Mouse (Mus musculus) lung, postnatal 25 days (tissue): Measurements from ENCODE around the gene Il15.

ENCODE experiments used
- DNase-seq: peaks from one replicate; pipeline ENCODE4 v3.0.0; 2022; ENCODE audit warnings: low spot score

Il15 gene

DNA sequence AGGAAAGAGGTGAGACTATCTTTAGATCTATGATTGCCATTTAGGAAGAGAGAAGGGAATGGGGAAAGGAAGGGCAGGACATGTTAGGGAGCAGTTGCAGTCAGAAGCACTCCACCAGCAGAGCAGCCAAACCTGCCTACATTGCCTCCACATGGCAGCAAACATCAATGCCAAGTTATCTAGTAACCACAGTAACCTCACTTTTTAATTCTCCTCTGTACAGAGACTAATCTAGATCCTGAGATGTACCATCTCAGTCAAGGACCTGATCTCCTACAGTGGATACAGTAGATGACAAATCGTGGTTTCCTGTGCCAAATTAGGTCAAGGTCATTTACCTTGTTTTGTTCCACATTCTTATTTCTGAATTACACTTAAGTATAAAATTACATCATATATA is 42.0 kb downstream of the Il15 start:
- no peak for DNase-seq

DNA sequence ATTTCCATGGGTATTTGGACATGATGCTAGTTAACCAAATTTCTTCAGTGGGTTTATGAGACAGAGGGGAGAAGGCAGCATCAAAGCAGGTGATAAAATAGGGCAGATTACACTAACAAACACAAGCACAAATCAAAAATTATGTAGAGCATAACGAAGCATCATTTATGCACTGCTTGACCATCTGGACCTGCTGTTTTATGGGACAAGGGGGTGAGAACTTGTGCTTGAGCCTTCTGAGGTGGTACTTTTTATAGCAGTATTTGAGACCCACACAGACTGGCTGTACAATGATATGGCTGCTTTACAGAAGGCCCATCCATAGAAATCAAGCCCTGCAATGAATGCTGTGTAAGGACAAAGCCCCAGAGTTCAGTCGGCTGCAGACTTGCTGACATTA is 46.9 kb downstream of the Il15 start:
- DNase-seq, result no peak

DNA sequence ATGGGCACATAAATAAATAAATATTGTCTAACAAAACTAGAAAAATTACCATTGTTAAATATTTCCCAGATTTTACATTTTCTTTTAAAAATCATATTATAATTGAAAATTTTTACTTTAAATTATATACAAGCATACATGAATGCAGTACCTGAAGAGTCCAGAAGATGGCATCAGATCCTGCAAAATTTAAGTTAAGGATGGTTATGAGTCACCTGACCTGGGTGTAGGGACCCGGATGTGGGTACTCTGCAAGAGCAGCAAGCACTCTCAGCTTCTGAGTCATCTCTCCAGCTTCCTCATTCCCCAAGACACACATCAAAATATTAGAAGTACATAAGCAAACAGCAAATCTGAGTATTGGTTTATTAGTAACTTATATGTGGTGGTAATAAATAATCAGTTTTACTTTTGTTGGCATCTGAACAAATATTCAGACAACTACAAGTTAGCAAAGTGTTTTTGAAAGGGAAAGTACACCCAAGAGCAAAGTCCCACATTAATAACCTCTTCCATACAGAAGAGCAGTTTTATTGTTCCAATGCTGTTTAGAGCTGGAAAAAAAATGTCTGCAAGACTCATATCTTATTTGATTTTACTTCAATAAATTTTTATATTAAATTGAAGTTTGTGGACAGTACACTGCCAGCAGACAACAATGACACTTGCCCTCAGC is 51.6 kb downstream of the Il15 start:
- peak; percentile 20 for DNase-seq

DNA sequence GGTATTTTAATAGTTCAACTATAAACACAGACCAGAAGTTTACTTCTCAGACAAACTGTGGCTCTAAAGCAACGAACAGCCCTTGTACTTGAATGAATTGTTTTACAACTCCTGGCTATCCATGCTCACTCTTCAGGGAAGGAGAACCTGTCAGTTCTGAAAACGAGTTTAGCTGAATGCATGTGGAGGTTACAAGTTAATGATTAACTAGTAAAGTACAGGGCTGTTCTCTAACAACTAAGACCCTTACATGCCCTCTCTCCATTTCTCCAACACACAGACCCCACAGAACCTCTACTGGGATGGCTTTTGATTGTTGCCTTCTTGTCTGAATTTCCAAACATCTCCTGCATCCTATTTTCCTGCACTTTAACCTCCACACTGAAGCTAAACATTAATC is 53.7 kb downstream of the Il15 start:
- no peak for DNase-seq

DNA sequence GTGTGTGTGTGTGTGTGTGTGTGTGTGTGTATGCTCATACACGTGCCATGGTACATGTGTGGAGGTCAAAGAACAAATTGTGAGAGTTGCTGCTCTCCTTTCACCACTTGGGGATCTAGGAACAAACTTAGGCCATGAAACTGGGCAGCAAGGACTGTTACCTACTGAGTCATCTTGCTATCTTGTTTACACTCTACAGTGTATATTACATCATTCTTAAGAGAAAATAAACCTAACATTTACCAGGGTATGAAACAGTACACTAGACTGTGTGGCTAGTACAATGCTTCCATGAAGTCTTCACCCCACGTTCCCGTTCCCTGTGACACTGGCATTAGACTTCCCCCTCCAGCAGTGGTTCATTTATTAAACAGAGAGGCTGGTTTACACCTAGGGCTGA is 56.5 kb downstream of the Il15 start:
- DNase-seq, result no peak

DNA sequence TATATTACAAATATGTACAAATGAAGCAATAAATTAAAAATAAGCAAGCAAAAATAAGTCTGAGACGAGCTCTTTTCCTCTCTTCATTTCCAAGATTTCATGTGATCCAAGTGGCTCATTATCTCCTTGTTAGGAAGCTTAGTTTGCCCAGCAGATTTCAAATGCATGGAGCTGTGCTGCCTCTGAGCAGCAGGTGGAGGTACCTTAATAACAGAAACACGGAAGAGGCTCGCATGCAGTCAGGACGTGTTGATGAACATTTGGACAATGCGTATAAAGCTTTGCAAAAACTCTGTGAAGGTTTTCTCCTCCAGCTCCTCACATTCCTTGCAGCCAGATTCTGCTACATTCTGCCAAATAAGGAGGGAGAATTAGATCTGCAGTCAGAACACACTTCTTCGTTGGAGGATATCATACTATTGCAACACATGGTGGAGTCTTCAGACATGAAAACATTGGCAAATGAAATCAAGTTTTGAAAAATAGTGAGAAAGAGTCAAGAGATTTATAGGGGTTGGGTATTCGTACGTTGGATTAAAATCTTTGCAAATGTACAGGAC is 71.3 kb downstream of the Il15 start:
- no peak for DNase-seq

DNA sequence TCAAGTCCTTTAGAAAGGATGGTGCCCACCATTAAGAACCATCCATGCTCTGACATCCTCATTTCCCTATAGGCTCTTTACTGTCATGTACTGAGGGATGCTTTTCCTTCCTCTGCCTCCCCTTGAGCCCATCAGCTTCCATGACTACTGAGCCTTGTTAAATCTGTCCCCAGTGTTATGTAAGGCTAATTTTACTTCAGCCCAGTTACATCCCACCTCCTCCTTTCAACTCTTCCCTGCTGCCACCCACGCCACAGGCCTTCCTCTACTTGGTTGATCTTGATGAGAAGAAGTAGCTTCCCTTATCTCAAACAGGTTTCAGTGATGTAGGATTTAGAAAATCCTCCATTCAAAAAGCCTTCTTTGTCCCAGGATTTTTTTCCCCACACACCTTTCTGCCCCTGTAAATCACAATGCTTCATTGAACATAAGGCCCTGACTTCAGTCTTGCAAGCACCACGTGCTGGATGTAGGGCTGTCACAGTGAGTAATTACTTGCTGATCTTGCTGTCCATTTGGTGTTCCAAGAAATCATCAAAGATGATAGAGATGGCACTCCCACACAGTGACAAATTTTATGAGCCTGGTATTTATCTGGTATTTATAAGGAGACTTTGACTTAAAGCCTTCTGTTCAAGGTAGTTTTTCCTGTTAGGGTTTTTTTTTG is 74.9 kb downstream of the Il15 start:
- no peak for DNase-seq

DNA sequence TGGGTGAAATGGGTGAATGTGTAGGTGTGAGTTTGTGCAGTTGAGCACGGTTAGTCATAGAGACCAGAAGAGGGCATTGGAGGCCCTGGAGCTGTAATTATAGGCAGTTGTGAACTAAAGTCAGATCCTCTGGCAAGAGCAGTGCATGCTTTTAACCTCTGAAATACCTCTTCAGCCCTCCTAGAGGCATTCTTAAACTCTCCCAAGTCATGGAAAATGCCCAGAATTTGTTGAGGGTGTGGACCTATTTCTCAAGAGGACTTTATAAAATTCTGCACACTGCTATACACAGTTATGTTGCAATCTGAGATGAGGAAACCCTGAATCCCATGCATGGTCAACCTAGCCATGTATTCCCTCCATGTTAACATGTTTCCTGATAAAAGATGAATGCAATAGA is 77.0 kb downstream of the Il15 start:
- no peak for DNase-seq

DNA sequence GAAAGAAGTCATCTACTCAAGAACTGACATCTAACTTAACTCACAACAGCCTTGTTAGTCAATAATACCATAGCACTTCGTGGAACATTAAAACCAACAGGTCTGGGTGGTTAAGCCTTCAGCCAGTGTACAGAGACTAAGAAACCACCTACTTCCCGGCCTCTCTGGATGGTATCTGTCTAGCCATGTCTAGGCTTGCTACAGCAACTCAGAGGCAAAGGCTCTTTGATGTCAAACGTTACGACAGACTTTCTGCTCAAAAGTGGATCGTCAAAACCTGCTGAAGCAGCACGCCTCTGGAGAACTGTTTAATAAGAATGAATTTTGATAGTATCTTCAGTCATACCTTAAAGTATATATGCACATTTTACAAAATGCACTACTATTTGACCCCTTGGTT is 77.4 kb downstream of the Il15 start:
- DNase-seq, result no peak

DNA sequence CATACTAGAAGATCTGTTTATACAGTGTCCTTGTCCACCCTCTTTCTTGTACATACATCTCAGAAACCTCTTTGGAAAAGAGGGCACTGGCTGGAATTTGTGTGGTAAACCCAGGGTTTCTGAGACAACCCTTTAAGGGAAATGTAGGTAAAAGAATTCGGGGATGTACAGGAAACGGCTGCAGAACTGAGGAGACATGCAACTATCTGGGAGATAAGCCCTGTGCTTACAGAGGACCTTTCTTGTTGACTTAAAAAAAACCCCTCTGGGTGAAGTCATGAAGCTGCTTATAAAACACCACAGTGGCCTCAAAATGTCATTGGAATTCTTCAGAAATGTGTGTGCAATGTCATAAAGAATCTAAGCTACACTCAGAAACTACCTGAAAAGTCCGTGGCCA is 85.6 kb downstream of the Il15 start:
- DNase-seq, result no peak

DNA sequence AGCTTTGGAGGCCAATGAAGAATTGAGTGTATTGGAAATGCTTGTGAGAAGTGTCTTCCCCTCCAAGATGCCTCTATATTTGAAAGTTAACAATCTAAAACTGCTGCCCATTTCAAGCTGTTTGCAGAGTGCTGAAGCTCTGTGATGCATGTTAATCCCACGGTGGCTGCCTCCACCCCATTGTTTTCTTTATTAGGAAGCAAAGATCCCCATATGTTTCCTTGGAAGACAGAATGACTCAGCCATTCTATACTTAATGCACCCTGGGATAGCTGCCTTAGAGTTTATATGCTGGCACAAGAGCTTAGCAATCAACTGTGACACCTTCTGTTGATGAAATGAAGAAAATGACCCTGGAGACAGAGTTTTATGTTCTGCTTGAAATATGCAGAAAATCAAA is 96.6 kb downstream of the Il15 start:
- DNase-seq, result no peak

DNA sequence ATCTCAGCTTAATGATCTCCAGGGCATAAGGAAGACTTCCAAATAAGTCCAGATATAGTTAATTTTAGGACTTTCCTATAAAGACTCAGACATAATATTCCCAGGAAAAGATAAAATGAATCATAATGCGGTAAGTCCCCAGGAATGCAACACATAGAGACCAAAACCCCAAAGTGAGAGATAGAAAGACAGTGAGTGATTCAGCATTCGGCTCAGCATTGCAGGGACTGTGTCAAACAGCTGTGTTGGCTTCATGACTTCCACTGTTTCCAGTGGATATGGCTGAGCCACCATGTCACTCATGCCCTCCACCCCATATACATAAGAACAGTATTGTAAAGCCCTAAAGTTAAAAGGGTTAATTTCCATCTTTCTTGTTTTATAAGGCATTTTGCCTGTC is 106.8 kb downstream of the Il15 start:
- no peak for DNase-seq

DNA sequence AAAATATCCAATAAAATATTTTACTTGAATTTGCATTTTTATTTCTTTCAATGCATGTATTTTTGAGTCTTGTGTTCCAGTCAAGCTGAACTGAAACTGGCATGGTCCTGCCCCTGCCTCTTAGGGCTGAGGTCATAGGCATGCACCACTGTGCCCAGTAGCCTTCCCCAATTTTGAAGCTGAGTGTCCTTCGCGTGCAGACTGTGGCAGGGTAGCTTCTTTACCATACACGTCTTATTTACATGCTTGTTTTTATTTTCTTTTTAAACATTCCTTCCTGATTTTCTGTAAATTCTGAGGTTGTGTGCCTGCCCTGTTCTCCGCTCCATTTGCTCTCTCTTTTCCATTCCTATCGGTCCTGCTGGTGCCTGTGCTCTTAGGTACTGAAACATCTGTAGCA is 111.4 kb downstream of the Il15 start:
- DNase-seq, result no peak

DNA sequence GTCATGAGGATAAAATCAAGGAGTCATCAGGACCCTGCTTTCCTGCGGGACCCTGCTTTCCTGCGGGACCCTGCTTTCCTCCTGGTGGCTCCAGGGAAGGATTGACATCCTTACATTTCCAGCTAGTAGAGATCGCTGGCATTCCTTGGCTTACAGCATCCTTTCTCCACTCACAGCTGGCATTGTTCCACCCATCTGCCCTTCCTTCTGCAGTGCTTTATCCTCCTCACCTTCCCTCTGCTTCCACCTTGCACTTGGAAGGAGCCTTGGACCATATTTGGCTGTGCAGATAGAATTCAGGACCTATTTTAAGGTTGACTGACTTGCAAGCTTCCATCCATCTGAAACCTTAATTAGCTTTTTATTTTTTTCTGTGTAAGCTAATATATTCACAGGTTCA is 117.2 kb downstream of the Il15 start:
- no peak for DNase-seq

DNA sequence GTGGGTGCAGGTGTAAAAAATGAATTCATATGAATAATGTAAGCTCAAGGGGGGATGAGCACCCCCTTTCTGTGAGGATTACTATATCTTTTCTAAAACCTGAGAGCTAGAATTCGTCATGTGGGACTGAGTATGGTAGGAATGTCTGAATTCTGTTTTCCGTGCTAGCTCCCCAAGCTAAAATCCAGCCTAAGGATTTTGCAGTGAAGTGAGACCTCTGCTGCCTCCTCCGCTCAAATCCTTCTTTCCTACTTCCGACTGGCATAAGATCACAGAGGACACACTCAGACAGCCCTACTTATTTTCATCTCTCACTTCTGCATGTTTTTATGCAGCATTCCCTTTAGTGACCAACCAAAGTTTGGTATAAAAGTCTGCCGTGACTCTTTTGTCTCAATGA is 121.0 kb downstream of the Il15 start:
- no peak for DNase-seq
